Mouse (Mus musculus) kidney, postnatal 14 days (tissue): ENCODE results near the gene C5ar2.

Experiments
- DNase-seq: peaks from one replicate; pipeline ENCODE4 v3.0.0; 2022; ENCODE audit warnings: mixed read lengths

The C5ar2 gene

GRCm38 (mm10) chr7:16196616-16197015 lies 47.3 kb downstream of the C5ar2 start:
- DNase-seq = no peak

GRCm38 (mm10) chr7:16193702-16194101 lies 50.3 kb downstream of the C5ar2 start:
- no peak for DNase-seq

- DNase-seq = peak; percentile 83
These were observed 51.6 kb downstream of the C5ar2 start for GRCm38 (mm10) chr7:16192315-16192714.

DNA sequence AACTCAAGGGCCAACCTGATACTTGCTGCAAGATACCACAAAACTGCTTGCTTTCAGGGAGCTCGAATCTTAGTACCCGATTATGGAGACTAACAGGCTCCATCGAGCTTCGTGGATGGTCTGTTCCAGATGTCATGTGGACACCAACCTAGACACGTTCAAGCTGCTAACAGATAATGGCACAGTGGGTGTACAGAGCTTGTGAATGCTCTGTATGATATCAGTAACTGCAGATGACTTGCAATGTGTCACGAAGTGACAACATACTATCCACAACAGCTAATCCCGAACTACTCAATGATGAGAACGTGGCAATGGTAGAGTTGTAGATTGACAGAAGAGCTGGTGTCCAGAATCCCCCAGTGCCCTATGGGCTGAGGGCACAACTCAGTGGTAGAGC lies 56.5 kb downstream of the C5ar2 start:
- no peak for DNase-seq
